Mouse (Mus musculus) cerebellum, adult 2 months (tissue): ENCODE results near the gene Egfl6.

Experiments
- CTCF ChIP-seq: fragments of 200-500 bp; IDR thresholded peaks from 2 replicates; pipeline ENCODE4 v1.5.1; 2011; ENCODE audit warnings: low read depth, mild to moderate bottlenecking, control low read depth, low read length, moderate library complexity, borderline replicate concordance; ENCODE audit not compliant: insufficient read depth
- POLR2A ChIP-seq: fragments of 200-500 bp; IDR thresholded peaks from 2 replicates; pipeline ENCODE4 v1.6.1; 2011; ENCODE audit warnings: low read length, control low read depth, borderline replicate concordance; ENCODE audit not compliant: insufficient read depth

DNA sequence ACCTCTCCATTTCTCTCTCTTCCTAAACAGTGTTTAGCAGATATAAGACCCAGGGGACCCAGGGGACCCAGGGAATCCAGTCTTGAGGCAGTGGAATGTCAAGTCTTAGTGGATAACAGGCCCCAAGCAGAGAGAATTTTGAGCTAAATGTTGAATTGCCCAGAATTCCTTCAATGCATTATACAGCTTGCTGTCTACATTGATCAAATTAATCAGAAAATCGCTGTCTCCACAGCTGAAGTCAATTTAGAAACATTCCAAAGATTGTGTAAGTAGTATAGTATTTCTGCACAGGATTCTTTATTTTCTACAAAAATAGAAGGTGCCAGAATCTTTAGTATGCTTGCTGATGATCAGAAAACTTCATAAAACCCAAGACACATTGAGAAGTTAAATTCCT lies 9.4 kb downstream of the Egfl6 start:
- TF ChIP-seq CTCF (no peak), POLR2A (no peak)
